Mouse (Mus musculus): ENCODE data around the gene Stard3nl. TPM values are rescaled to one million over a fixed set of nuclear protein-coding genes. Genes with fewer than 3 reads are reported as not detected.

Gene Stard3nl
- polyA plus RNA-seq (2017; shearing (Covaris generic)), result 24.6 TPM

DNA sequence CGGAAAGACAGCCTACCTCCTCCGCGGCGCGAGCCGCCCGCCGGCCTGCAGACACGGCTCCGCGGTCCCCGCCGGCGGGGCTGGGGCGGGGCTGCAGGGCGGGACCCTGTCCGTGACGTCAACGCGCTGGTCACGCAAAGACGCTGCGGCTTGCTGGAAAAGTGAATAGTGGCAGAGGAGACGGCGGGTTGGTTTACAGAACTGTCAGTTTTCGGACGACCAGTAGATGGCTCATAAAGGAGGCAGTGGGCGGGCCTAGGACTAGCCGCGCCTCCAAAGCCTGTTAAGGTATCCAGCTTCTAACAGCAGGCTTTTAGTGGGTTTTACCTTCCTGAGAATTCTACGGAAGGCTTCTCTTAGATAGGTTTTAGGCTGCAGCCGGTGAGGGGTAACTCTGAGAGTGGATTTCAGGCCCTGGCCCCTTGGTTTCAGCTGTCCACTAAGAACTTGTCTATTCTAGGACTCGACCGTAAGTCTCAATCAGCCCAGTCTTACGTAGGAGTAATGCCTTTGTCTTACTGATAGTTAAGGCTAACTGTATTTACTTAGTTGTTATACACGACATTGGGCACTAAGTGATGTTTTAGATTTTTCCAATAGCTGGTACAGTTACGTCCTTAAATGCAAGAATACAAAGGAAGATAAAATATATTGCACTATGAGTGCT lies at the start of gene Stard3nl:
Gene Stard3nl (minus strand): TSS at position 108 of the 667 bp plus-strand sequence.

Other genes starting within 250 kb of the Stard3nl start
- not detected for gene Epdr1, start 224.1 kb upstream of the Stard3nl start, polyA plus RNA-seq (2017; shearing (Covaris generic))
- not detected for gene Sfrp4, start 227.3 kb upstream of the Stard3nl start, polyA plus RNA-seq (2017; shearing (Covaris generic))